Mouse (Mus musculus): ENCODE measurements around the gene Bank1.

GRCm38 (mm10) chr3:136348611-136349010 lies 22.7 kb upstream of the Bank1 start:
- TF ChIP-seq CTCF (IDR thresholded peaks at IDR 0.05), result no peak
- no peak for TF ChIP-seq EP300 (IDR thresholded peaks at IDR 0.05)

Measured in lung, postnatal 0 days (tissue).